Mouse (Mus musculus): ENCODE data around the gene Pxmp4. TPM values are rescaled to one million over a fixed set of nuclear protein-coding genes. Genes with fewer than 3 reads are reported as not detected.

The Pxmp4 gene
- polyA plus RNA-seq, 1 experiment from 2014 or later, result 15.2 TPM

- 14% methylated on average over 20 of the region's 20 CpGs for WGBS
These were observed 53.7 kb downstream of the Pxmp4 start for GRCm38 (mm10) chr2:154549886-154550189.

GRCm38 (mm10) chr2:154549127-154549885 is 54.2 kb downstream of the Pxmp4 start:
- no peaks in the 10 kb centered on the region for H3K9me3 ChIP-seq (replicated peaks; ENCODE audit: control insufficient read depth, low read length)
- H3K27ac ChIP-seq (ENCODE audit: low read depth, low read length), result no peak overlapping the region
- peak overlapping the region; percentile 72 for H3K4me2 ChIP-seq (ENCODE audit: low read length)
- H3K27me3 ChIP-seq (replicated peaks; ENCODE audit: control insufficient read depth, insufficient read depth, low read length), result no peaks in the 10 kb centered on the region
- ATAC-seq (peak; percentile 67), DNase-seq (ENCODE audit: low spot score) (peak; percentile 81)
- WGBS, result 4% methylated on average over 44 of the region's 48 CpGs
- peak overlapping the region; percentile 33 for H3K4me3 ChIP-seq (ENCODE audit: low read depth, low read length)
- H3K9ac ChIP-seq (ENCODE audit: low read length), result peak overlapping the region; percentile 60
- 0 out of 2 replicates have a peak, but pooled peaks cover 5% of the 10 kb centered on the region for H3K36me3 ChIP-seq (ENCODE audit: control insufficient read depth, insufficient read depth, low read length)
- H3K4me1 ChIP-seq (ENCODE audit: control insufficient read depth, insufficient read depth, low read length), result peaks cover 22% of the 10 kb centered on the region

More at GRCm38 (mm10) chr2:154549886-154550189, 53.7 kb downstream of the Pxmp4 start:
- Histone ChIP-seq H3K27ac (ENCODE audit: low read depth, low read length) (no peak overlapping the region), H3K4me3 (ENCODE audit: low read depth, low read length) (peak overlapping the region; percentile 33), H3K4me2 (ENCODE audit: low read length) (peak overlapping the region; percentile 72), H3K9me3 (replicated peaks; ENCODE audit: control insufficient read depth, low read length) (no peaks in the 10 kb centered on the region), H3K27me3 (replicated peaks; ENCODE audit: control insufficient read depth, insufficient read depth, low read length) (no peaks in the 10 kb centered on the region), H3K36me3 (ENCODE audit: control insufficient read depth, insufficient read depth, low read length) (0 out of 2 replicates have a peak, but pooled peaks cover 5% of the 10 kb centered on the region), H3K4me1 (ENCODE audit: control insufficient read depth, insufficient read depth, low read length) (peaks cover 22% of the 10 kb centered on the region), H3K9ac (ENCODE audit: low read length) (peak overlapping the region; percentile 60; the same call in 1 of the 2 replicates)
- no peak for ATAC-seq
- DNase-seq (ENCODE audit: low spot score), result no peak

- no peak overlapping the region for H3K9ac ChIP-seq (ENCODE audit: low read length)
- no peak for ATAC-seq
- 49% methylated on average over 3 of the region's 3 CpGs for WGBS
- H3K27me3 ChIP-seq (replicated peaks; ENCODE audit: control insufficient read depth, insufficient read depth, low read length), result no peaks in the 10 kb centered on the region
- H3K4me3 ChIP-seq (ENCODE audit: low read depth, low read length), result no peak overlapping the region
- DNase-seq (ENCODE audit: low spot score), result no peak
- H3K9me3 ChIP-seq (replicated peaks; ENCODE audit: control insufficient read depth, low read length), result no peaks in the 10 kb centered on the region
- 0 out of 2 replicates have a peak, but pooled peaks cover 5% of the 10 kb centered on the region for H3K36me3 ChIP-seq (ENCODE audit: control insufficient read depth, insufficient read depth, low read length)
- no peak overlapping the region for H3K27ac ChIP-seq (ENCODE audit: low read depth, low read length)
- no peak overlapping the region for H3K4me2 ChIP-seq (ENCODE audit: low read length)
- peaks cover 22% of the 10 kb centered on the region for H3K4me1 ChIP-seq (ENCODE audit: control insufficient read depth, insufficient read depth, low read length)
These were observed 54.8 kb downstream of the Pxmp4 start for GRCm38 (mm10) chr2:154548688-154549087.

GRCm38 (mm10) chr2:154546711-154547110 is 56.8 kb downstream of the Pxmp4 start, which contains the start of gene 1700003F12Rik:
Gene 1700003F12Rik, plus strand, starts transcription at chr2:154547085.
- H3K9ac ChIP-seq (ENCODE audit: low read length), result no peak within 1 kb of the TSS
- no peak within 1 kb of the TSS for H3K4me3 ChIP-seq (ENCODE audit: low read depth, low read length)
- no peak within 1 kb of the TSS for H3K27ac ChIP-seq (ENCODE audit: low read depth, low read length)
- H3K4me2 ChIP-seq (ENCODE audit: low read length), result no peak within 1 kb of the TSS
- H3K9me3 ChIP-seq (replicated peaks; ENCODE audit: control insufficient read depth, low read length), result no peaks in the 10 kb centered on the region
- H3K4me1 ChIP-seq (ENCODE audit: control insufficient read depth, insufficient read depth, low read length), result peaks cover 18% of the 10 kb centered on the region
- ATAC-seq, result no peak
- 0 out of 2 replicates have a peak, but pooled peaks cover 5% of the 10 kb centered on the region for H3K36me3 ChIP-seq (ENCODE audit: control insufficient read depth, insufficient read depth, low read length)
- 90% methylated on average over 10 of the region's 10 CpGs for WGBS
- no peak for DNase-seq (ENCODE audit: low spot score)
- no peaks in the 10 kb centered on the region for H3K27me3 ChIP-seq (replicated peaks; ENCODE audit: control insufficient read depth, insufficient read depth, low read length)

GRCm38 (mm10) chr2:154543567-154544347 is 59.8 kb downstream of the Pxmp4 start:
- WGBS, result 70% methylated on average over 9 of the region's 9 CpGs
- DNase-seq (ENCODE audit: low spot score), result peak; percentile 87
- Histone ChIP-seq H3K36me3 (ENCODE audit: control insufficient read depth, insufficient read depth, low read length) (0 out of 2 replicates have a peak, but pooled peaks cover 8% of the 10 kb centered on the region), H3K9ac (ENCODE audit: low read length) (0 out of 2 replicates have a peak overlapping the region, but pooled peaks have one; percentile 17), H3K9me3 (replicated peaks; ENCODE audit: control insufficient read depth, low read length) (no peaks in the 10 kb centered on the region), H3K27me3 (replicated peaks; ENCODE audit: control insufficient read depth, insufficient read depth, low read length) (no peaks in the 10 kb centered on the region), H3K4me1 (ENCODE audit: control insufficient read depth, insufficient read depth, low read length) (peaks cover 8% of the 10 kb centered on the region), H3K4me2 (ENCODE audit: low read length) (no peak overlapping the region), H3K4me3 (ENCODE audit: low read depth, low read length) (no peak overlapping the region), H3K27ac (ENCODE audit: low read depth, low read length) (peak overlapping the region; percentile 80)
- ATAC-seq, result peak; percentile 64

- Histone ChIP-seq H3K4me3 (ENCODE audit: low read depth, low read length) (no peak overlapping the region), H3K9me3 (replicated peaks; ENCODE audit: control insufficient read depth, low read length) (no peaks in the 10 kb centered on the region), H3K4me2 (ENCODE audit: low read length) (no peak overlapping the region), H3K27ac (ENCODE audit: low read depth, low read length) (no peak overlapping the region), H3K4me1 (ENCODE audit: control insufficient read depth, insufficient read depth, low read length) (peaks cover 21% of the 10 kb centered on the region), H3K36me3 (ENCODE audit: control insufficient read depth, insufficient read depth, low read length) (peaks cover 14% of the 10 kb centered on the region), H3K9ac (ENCODE audit: low read length) (no peak overlapping the region), H3K27me3 (replicated peaks; ENCODE audit: control insufficient read depth, insufficient read depth, low read length) (no peaks in the 10 kb centered on the region)
- DNase-seq (ENCODE audit: low spot score) (no peak), ATAC-seq (no peak)
- 90% methylated on average over 2 of the region's 2 CpGs for WGBS
These were observed 61.9 kb downstream of the Pxmp4 start for GRCm38 (mm10) chr2:154541630-154542029.

- Histone ChIP-seq H3K4me1 (ENCODE audit: control insufficient read depth, insufficient read depth, low read length) (peaks cover 21% of the 10 kb centered on the region), H3K4me2 (ENCODE audit: low read length) (no peak overlapping the region), H3K9me3 (replicated peaks; ENCODE audit: control insufficient read depth, low read length) (no peaks in the 10 kb centered on the region), H3K9ac (ENCODE audit: low read length) (no peak overlapping the region), H3K27ac (ENCODE audit: low read depth, low read length) (0 out of 2 replicates have a peak overlapping the region, but pooled peaks have one; percentile 4), H3K36me3 (ENCODE audit: control insufficient read depth, insufficient read depth, low read length) (peaks cover 31% of the 10 kb centered on the region), H3K4me3 (ENCODE audit: low read depth, low read length) (no peak overlapping the region), H3K27me3 (replicated peaks; ENCODE audit: control insufficient read depth, insufficient read depth, low read length) (no peaks in the 10 kb centered on the region)
- 83% methylated on average over 3 of the region's 3 CpGs for WGBS
- DNase-seq (ENCODE audit: low spot score), result peak; percentile 74
- ATAC-seq, result no peak
These were observed 63.8 kb downstream of the Pxmp4 start for GRCm38 (mm10) chr2:154539720-154540119.

GRCm38 (mm10) chr2:154538710-154539109 is 64.8 kb downstream of the Pxmp4 start:
- Histone ChIP-seq H3K4me3 (ENCODE audit: low read depth, low read length) (no peak overlapping the region), H3K4me2 (ENCODE audit: low read length) (no peak overlapping the region), H3K9ac (ENCODE audit: low read length) (no peak overlapping the region), H3K27ac (ENCODE audit: low read depth, low read length) (peak overlapping the region; percentile 79), H3K4me1 (ENCODE audit: control insufficient read depth, insufficient read depth, low read length) (peaks cover 21% of the 10 kb centered on the region), H3K36me3 (ENCODE audit: control insufficient read depth, insufficient read depth, low read length) (peaks cover 37% of the 10 kb centered on the region), H3K9me3 (replicated peaks; ENCODE audit: control insufficient read depth, low read length) (no peaks in the 10 kb centered on the region), H3K27me3 (replicated peaks; ENCODE audit: control insufficient read depth, insufficient read depth, low read length) (no peaks in the 10 kb centered on the region)
- peak; percentile 27; the same call in 1 of the 2 replicates for ATAC-seq
- WGBS, result 19% methylated on average over 3 of the region's 3 CpGs
- peak; percentile 55 for DNase-seq (ENCODE audit: low spot score)
